Mouse (Mus musculus) intestine, embryonic 16.5 days (tissue): Measurements from ENCODE around the gene Dytn. TPM values are rescaled to one million over a fixed set of nuclear protein-coding genes. Genes with fewer than 3 reads are reported as not detected.

Experiments used
- polyA plus RNA-seq: library from polyadenylated mRNA; unstranded; fragments of >200 nt; fragmentation: Nextera tagmentation; extraction: Ambion mirVana; gene quantifications from 2 replicates; pipeline ENCODE4 v1.2.1, GENCODE M21; 2015

Dytn gene
- polyA plus RNA-seq, 1 experiment from 2014 or later = not detected

Other genes with a start within 250 kb of the Dytn start
- gene Adam23, start 241.0 kb downstream of the Dytn start, polyA plus RNA-seq = 0.78 and 0.91 TPM in 2 replicates
- not detected in 2 replicates for gene Gm39653, start 71.0 kb downstream of the Dytn start, polyA plus RNA-seq
- gene Mdh1b, start 43.4 kb upstream of the Dytn start, polyA plus RNA-seq = not detected in 2 replicates
- gene Fastkd2, start 43.7 kb upstream of the Dytn start, polyA plus RNA-seq = 66.6 and 71.7 TPM in 2 replicates
- 0.07 TPM in 1 of 2 replicates, not detected in the other for gene 4933402D24Rik, start 82.3 kb upstream of the Dytn start, polyA plus RNA-seq